Mouse (Mus musculus) cerebellum, postnatal 36 days (tissue): ENCODE results near the gene Rabgap1l.
A peak's percentile ranks its signal among the peaks of the same experiment; 100 is the strongest.

ENCODE experiments used
- DNase-seq, 2 experiments: peaks; one replicate each; pipeline ENCODE4 v3.0.0; 2021 to 2022; ENCODE audit warnings: mixed read lengths in 2 of 2

Rabgap1l gene

DNA sequence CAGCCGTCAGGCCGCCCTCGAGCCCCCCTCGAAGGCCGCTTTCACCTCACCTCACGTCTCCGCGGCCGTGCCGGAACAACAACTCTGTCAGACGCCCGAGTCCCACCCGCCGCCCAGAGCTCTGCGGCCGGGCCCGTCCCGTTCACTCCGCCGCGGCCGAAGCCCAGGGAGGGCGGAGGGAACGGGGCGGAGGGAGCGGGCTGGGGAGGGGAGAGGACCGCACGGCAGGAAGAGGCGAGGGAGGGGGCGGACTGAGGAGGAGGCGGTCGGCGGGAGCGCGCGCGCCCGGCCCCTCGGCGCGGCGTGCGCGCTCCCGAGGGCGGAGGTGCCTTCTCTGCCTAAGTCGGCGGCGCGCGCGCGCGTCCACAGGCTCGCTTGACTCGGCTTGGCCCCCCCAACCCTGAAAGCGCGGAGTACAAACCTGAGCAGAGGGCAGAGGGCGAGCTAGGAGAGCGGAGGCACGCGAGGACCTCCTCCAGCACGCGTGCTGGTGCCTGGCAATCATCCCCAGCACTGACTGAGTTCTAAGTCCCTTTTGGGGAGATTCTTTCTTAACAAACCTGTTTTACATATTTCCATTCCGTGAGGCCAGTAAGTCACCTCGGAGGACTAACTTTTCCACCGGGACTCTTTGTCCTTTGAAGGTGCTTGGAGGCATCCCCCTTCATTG lies at the start of gene Rabgap1l:
Gene Rabgap1l (minus strand): TSS at position 526 of the 670 bp plus-strand sequence.
- peak; percentile 83 to 90 for DNase-seq

DNA sequence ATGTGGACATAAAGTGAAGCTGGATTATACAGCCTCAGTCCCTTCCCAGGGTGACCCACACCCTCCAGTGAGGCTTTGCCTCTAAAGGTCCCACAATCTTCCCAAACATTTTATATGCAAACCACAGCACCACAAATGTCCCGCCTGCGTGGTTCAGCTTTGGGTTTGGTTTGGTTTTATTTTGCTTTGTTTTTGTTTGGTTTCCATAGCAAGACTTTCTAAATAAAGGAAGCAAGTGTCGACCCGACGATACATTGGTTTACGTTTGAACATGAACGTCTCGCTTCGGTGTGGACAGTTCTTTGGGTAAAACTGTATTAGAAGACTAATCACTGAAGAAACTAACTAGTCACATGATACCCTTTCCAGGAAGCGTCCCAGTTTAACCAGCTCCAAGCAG lies 49.6 kb upstream of the Rabgap1l start:
- no peak for DNase-seq

DNA sequence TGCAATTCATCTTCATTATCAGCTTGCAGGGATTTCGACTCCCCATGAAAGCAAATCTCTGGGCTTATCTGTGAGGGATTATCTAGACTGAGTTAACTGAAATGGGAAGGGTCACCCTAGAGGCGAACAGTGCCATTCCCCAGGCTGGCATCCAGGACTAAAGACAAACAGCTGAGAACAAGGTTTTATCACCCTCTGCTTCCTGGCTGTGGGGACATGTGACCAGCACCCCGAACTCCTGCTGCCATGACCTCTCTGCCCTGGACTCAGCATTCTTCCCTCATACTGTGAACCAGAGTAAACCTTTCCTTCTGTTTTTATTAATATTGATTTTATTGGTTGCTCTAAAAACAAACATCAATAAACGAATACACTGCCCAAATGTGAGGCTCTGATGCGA lies 47.6 kb upstream of the Rabgap1l start:
- no peak for DNase-seq

DNA sequence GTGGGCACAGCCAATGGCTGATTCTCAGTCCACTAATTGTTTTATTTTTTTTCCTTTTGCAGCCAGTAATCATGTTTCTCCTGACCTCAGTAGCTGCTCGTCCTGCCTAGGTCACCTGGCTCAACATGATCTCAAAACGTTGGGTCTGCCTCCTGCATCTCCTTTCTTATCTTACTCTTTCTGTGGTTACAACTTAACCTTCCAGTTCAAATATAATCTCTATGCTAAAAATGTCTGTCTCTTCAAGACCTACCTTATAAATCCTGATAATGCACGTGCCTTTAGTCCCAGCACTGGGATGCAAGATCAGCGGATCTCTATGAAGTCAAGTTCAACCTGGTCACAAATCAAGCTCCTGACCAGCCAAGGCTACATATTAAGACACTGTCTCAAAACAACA lies 46.1 kb upstream of the Rabgap1l start:
- no peak for DNase-seq

DNA sequence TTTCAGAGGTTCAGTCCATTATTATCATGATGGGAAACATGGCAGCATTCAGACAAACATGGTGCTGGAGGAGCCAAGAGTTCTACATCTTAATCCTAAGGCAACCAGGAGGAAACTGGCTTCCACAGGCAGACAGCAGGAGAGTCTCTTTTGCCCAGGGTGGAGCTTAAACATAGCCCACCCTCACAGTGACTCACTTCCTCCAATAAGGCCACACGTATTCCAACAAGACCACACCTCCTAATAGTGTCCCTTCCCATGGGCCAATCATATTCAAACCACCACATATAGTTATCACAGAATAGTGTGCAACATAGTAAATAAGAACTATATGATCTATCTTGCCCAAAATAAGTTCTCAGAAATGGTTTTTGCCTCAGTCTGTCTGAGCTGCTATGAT lies 41.4 kb upstream of the Rabgap1l start:
- no peak for DNase-seq

DNA sequence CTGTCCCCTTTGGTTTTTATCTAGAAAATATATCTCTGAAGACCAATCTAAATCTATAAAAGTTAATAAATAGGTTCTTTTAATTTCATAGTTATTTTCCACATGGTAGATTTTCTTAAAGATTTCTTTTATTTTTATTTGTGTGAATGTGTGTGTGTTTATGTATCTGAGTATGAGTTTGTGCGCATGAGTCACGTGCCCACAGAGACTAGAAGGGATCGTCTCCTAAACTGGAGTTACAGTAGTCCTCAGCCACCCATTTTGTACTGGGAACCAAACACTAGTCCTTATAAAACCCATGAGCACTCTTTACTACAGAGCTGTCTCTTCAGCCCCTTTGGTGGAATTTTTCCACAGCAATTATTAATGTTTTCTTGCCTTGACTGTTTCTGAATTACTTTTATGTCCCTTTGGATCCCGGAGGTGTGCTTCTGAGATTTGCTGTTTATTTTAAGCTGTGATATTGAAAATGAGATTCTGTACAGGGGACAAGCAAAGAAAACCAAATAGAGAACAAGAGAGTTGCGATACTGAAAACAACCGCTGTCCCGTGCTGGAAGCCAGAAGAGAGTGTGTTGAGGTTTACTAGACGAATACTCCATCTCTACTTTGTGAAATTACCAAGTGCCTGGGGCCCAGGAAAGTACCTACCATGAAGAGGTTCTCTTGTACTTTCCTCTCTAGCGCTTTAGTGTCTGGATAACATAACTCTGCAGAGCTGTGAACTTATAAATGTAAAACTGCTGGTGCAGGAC lies 39.4 kb upstream of the Rabgap1l start:
- DNase-seq = no peak

DNA sequence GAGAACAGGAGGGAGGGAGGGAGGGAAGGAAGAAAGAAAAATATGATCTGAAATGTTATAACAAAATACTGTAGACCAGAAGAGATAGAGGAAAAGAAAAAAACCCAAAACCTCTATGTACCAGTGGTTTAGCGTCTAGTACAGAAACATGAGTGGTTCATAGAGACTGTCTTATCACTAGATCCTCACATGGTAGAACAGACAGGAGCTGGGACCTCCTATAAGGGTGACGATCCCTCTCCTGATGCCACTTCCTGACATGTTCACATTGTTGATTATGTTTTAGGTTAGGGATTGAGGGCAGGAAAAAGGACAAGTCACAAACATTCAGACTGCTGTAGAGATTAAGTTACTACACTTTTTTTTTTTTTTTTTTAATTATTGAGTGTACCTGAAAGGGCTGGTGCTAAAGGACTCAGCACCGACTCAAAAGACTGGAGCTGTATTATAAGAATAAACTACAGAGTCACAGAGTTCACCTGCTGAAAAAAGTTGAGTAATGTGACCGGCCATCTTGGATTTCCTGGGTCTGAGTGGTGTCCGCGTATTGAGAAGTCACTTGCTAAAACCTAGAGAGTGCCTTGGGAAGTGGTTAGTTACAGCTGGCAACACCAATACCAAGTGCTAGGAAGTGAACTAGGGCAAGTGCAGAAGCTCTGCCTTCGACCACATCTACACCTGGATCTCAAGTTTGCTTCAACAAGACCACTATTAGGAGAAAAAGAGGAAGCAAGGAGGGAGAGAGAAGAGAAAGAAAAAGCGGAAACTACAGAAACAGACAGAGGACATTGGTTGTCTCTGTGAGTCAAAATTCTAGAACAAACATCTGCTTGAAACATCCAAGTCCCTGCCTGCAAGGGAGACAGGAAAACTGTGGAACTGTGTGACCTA lies 37.8 kb upstream of the Rabgap1l start:
- DNase-seq = no peak

DNA sequence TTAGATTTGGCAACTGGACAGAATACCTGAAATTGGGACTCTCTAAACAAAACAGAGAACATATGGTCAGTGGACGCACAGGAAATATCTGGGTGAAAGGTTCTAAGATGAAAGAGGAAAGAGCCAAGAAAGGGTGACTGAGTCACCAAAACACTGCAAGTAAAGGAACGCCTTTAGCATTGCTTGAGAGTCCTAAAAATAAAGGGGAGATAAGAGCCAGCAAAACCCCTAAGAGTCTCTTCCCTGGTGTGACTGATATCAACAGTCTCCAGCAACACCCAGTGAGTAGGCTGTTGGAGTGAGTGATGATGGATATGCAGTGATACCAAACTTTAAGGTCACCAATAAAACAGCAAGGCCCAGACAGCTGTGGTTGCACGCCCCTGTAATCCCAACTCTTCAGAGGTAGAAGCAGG lies 32.4 kb upstream of the Rabgap1l start:
- DNase-seq = peak in 1 of 2 experiments; percentile 56

DNA sequence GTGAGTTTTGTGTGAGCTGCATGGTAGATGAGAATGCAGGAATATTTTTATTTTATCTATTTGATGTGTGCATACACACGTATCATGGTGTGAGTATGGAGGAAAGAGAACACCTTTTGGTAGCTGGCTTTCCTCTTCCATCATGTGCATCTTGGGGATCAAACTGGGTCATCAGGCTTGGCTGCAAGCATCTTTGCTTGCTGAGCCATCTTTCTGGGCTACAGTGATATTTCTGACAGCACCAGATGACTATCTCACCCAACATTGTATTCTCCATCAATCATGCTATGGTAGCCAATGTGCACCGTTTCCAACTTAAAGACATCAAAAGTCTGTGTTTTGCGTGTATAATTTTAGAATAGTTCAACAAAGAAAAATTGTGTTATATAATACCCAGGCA lies 30.6 kb upstream of the Rabgap1l start:
- peak; percentile 32 to 51 for DNase-seq

DNA sequence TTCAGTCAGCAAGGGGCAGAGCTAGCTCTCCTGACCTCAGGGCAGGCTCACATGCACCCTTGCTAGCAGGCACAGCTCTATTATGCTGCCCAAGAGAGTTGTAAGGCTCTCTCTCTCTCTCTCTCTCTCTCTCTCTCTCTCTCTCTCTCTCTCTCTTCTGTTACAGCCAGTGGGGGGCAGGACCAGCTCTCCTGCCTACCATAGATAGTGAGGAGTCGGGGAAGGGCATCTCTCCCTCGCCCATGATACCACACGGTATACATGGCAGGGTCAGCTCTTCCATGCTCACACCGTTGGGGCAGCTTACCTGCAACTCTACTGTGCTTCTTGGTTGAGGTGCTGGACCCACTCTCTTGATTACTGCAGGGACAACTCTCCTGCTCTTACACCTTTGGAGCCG lies 21.2 kb upstream of the Rabgap1l start:
- DNase-seq = no peak

DNA sequence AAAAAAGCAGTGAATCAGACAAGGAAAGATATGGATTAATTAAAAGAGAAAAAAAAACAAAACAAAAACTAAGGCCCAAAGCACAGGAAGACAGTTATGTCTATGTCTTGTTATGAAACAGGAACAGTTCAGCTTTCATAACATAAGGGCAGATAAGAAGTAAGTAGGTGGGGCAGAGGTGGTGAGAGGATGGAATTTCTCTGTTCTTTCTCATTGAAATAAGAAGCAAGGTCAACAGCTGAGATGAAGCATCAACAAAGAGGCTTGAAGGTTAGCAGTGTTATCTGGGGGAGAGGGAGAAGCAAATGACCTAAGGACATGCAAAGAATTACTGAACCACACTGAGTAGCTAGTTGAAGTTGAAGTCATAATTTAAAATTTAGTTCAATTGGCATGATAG lies 19.4 kb upstream of the Rabgap1l start:
- DNase-seq = no peak

DNA sequence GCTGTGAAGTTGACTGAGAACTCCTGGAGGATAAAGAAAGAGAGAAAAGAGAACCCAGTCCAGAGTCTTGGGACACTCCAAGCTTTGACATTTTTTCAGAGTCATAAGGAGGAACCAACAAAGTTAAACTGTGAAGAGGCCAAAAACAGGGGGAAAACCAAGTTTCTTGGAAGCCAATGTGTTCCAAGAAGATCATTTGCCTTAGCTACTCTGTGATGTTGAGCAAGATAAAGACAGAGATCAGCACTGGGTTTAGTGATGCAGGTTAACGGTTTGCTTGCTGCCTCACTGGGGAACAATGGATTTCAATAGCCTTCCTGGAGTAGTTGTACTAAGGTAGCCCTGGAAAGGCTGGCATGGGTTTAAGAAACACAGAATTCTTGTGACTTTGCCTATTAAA lies 18.9 kb upstream of the Rabgap1l start:
- no peak for DNase-seq

DNA sequence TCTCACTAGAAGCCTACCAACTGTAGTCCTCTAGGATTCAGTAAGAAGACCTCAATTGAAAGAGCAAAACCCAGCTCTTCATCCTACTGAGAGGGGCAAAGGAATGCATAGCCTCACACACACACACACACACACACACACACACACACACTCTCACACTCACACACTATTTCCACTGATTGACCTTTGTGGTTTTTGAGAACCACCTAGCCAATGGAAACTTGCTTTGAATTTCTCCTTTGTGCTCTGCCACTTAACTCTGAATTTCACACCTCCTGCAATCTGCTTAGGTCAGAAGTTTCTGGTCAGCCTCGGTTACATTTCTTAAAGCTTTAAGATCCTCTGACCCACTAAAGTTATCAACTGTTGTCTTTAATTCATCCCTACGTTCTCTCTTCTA lies 12.3 kb upstream of the Rabgap1l start:
- no peak for DNase-seq

DNA sequence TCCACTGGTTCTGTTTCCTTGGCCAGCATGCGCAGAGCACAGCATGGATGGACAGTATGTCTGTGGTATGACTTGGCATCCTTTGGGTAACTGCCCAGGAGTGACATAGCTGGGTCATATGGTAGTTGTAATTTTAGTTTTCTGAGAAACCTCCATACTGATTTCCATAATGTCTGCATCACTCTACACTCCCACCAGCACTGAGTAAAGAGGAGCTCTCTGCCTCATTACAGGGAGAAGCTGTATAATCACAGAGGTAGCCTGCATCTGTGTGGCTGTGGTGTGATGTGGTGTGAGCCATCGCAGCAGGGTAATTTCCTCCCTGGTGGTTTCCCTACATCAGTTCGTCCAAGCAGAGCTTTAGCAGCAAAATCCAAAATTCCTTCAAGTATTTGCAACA lies 7.0 kb upstream of the Rabgap1l start:
- no peak for DNase-seq

DNA sequence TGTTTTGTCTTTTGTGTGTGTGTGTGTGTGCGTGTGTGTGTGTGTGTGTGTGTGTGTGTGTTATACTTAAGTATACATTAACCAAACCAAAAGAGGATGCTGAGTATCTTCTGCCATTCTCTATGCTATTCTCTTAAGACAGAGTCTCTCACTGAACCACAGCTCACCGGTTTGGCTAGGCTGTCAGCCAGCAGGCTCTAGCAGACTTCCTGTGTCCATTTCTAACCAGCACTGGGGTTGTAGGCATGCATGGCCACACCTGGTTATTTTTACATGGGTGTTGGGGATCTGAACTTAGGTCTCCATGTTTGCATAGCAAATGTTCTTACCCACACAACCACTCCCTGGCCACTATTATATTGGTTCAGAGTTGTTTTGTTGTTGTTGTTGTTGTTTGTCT lies 2.0 kb upstream of the Rabgap1l start:
- DNase-seq = no peak

DNA sequence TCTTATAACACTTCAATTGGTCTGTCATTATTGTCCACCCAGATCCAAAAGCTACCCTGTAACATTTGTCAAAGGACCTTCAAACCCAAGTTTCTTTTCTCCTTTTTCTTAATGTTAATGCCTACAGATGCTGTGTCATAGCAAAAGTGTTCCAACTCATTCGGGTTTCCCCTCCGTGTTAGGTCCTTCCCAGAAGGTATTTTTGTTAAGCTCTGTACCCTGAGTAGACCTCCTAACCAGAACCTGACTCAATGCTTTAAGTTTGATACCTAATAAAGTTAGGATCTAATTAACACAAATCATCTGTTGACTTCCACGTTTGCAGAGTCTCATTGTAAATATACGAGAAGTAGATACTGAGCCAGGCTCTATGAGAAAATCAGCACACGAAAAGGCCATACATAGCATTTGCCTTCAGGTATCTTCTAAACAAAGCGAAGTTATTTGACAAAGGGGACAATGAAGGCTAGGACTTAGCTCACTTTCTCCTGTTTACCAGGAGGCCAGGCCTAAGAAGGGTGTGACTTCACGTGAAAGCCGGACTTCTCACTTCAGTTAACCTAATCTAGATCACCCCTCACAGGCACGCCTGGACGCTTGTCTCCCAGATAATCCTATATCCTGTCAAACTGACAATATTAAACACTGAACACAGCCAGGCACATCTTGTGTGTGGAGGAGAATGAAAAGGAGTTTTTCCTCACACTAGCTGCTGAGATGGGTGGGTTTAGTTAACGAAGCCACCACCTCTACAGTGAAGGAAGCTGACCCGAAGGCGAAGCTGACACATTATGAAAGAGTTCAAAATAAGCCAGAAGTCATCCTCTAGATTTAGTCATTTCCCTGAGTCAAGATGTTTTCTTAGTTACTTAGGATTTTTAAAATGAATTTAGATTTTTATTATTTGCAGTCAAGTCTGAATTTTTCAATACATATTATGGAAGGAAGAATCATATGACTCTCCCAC lies 1.1 kb upstream of the Rabgap1l start:
- no peak for DNase-seq

DNA sequence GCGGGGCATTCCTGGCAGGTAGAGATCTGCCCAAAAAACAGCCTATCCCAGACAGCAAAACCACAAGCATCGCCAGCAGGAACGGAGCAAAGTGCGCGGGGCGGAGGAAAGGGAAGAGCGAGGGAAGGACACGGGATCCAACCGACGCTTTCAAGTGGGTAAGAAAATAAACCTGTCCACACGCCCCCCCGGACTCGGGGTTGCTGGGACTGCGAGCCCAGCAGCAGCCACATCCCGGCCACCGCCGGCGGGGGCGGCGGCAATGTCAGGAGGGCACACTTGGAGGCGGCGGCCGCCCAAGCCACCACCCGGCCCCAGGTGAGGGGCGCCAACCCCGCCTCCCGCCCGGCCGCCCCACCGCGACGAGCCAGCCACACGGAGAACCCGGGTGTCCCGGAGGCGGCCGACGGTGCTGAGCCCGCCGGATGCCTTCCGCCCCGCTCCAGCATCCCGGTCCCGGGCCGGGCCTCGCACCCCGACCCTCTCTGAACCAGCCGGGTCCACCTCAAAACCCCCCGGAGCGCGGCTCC lies 790 bp downstream of the Rabgap1l start:
- DNase-seq = peak; percentile 49 to 55

DNA sequence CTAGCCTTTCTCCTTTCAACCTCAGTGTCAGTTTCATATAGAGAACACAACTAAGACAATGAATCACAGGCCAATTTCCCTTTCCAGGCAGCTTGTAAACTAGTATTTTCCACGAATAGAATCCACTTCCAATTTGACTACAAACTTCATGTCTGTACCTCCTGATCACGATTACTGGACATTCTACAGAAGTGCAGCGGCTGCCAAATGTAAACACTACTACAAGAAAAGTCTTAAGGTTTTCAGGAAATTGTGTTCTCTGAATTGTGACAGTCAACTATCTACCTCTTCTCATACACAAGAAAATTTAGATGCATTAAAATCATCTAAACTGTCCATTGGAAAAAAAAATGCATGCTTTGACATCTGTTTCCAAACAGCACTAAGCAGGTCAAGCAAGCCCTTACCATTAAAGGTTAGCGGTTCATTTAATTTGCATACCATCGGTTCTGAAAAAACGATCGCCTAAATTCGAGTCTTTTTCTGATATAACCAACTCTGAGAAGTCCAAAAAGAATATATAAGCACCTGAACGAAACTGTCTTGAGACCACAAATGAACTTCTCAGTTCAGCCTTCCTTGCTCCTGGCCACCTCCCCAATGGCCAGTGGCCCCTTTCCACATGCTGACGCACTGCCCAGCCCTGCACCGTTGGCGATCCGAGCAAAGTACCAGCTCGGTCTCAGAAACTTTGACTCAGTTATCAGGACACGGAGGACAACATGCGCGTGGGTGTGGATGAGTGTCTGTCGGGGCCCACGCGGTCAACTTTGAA lies 1.4 kb downstream of the Rabgap1l start:
- DNase-seq = peak in 1 of 2 experiments; percentile 50

DNA sequence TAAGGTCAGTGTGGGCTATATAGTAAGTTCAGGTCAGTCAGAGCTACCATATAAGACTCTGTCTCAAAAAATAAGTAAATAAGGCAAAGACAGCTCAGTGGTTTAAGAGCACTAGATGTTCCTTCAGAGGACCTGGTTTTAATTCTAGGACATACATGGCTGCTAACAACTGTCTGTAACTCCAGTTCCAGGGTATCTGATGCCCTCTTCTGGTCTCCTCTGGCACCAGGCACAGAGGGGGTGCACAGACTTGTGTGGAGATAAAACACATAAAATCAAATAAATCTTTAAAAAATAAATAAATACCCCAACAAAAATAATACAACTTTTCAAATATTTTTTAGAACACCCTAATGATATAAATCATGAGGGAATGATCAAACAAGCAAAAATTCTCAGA lies 2.4 kb downstream of the Rabgap1l start:
- no peak for DNase-seq

DNA sequence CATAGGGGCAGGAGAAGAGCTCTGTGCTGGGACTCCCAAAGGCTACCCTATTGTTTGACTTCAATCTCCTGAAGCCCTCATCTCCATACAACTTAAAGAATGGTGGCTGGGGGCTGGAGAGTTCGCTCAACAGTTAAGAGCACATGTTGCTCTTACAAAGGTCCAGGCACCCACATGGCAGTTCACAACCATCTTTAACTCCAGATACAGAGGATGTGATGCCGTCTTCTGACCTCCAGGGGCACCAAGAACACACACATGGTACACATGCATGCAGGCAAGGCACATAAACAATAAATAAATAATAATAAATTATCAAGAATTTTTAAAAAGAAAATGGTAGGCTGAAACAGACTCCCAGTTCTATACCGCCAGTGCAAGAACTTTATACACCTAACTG lies 3.1 kb downstream of the Rabgap1l start:
- DNase-seq = no peak

DNA sequence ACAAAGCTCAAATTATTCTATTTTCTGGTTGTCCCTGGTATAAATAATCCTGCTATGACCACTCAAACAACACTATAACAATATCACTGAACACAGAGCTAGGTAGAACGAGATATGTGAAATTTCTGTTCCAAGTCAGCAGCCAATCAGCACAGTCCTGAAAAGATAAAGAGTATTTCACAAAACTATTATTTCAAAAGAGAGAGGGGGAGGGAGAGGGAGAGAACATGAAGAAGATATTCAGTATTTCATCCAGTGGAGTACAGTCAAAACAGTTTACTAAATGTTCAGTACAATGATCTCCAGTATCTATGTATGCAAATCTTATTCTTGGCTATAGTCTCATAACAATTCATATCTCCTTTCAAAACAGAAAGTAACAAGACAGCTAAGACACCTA lies 5.1 kb downstream of the Rabgap1l start:
- DNase-seq = no peak
